Mouse (Mus musculus) gastrocnemius, postnatal 36 days (tissue): Measurements from ENCODE around the gene Fggy. TPM values are rescaled to one million over a fixed set of nuclear protein-coding genes. Genes with fewer than 3 reads are reported as not detected.

ENCODE experiments used
- DNase-seq, 2 experiments: peaks; one replicate each; pipeline ENCODE4 v3.0.0; 2022
- intact Hi-C: fragments of 180-260 bp; cut with DNase I; formaldehyde crosslinking; loops from one replicate; pipeline ENCODE4 v1.15.1; 2025
- total RNA-seq, 2 experiments: library from RNA; stranded (reverse); gene quantifications; 2 replicates each; pipeline ENCODE4 v1.2.3; 2021

Gene Fggy
- total RNA-seq, 2 experiments from 2014 or later = 7.6 to 8.2 TPM

GRCm38 (mm10) chr4:95653296-95653912, 96.1 kb downstream of the Fggy start:
- DNase-seq = no peak
- intact Hi-C loops = no loop called here

GRCm38 (mm10) chr4:95653913-95654301, 96.6 kb downstream of the Fggy start:
- intact Hi-C loops = no loop called here
- DNase-seq = no peak

DNA sequence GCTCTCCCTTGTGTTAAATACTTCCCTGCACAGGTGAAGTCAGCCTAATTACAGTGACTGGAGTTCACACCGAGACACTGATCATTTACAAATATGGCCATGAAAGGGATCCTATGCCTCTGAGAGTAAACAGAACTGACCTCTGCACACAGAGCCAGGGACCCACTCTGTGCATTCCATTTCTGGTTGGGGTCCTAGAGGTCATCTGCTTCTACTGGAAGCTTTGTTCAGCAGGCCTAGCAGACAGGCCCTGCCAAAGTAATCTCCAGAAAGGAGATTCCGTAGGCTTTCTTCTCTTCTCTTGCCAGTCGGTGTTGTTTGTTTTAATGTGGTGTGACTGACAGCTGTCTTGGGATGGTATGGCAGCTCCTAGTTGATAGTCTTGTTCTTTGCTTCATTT, 101.7 kb downstream of the Fggy start:
- DNase-seq = no peak
- intact Hi-C loops = no loop called here

GRCm38 (mm10) chr4:95663596-95663995, 106.3 kb downstream of the Fggy start:
- intact Hi-C loops = no loop called here
- DNase-seq = no peak

- intact Hi-C loops = no loop called here
Measured at GRCm38 (mm10) chr4:95664327-95664726, 107.0 kb downstream of the Fggy start.

GRCm38 (mm10) chr4:95666284-95666889, 109.1 kb downstream of the Fggy start:
- DNase-seq = no peak
- intact Hi-C loops = no loop called here

More at GRCm38 (mm10) chr4:95664327-95664726, 107.0 kb downstream of the Fggy start:
- DNase-seq = no peak

DNA sequence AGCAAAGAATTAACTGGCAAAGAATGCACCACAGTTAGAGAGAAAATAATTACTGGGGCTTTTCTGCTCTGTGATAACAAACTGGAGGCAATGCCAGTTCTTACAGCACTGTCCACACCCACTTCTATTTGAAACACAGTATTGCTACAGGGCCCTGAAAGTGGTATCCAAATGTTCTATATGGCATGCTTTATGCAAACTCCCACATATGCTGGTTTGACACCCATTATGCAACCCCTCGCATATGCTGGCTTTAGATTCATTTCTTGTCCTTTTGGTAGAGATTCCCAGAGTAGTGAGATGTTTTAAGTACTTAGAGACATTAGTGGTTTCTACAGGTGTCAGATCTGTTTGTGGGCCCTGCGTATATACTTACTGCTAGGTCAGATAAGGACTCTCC, 109.6 kb downstream of the Fggy start:
- no peak for DNase-seq
- intact Hi-C loops = no loop called here

DNA sequence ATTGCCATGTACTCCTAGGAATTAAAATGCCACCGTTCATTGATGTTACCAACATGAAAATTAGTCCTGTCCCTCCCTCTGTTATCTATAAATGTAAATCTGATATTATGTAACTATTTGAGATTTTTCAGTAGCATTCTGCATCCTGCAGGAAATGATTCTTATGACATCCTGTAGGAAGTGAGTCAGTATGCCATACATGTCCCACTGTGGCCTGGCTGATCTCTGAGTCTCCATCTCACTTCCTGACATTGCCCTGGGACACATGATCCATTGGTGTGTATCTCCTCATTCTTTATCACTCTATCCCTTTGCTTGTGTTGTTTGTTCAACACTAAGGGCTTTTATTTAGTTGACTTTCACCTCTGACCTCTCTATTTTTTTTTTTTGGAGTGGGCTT, 110.3 kb downstream of the Fggy start:
- intact Hi-C loops = no loop called here
- no peak for DNase-seq

GRCm38 (mm10) chr4:95668543-95668942, 111.2 kb downstream of the Fggy start:
- intact Hi-C loops = no loop called here
- DNase-seq = no peak

GRCm38 (mm10) chr4:95669336-95669735, 112.0 kb downstream of the Fggy start:
- DNase-seq = no peak
- intact Hi-C loops = no loop called here

GRCm38 (mm10) chr4:95670559-95670958, 113.3 kb downstream of the Fggy start:
- intact Hi-C loops = no loop called here
- DNase-seq = no peak

DNA sequence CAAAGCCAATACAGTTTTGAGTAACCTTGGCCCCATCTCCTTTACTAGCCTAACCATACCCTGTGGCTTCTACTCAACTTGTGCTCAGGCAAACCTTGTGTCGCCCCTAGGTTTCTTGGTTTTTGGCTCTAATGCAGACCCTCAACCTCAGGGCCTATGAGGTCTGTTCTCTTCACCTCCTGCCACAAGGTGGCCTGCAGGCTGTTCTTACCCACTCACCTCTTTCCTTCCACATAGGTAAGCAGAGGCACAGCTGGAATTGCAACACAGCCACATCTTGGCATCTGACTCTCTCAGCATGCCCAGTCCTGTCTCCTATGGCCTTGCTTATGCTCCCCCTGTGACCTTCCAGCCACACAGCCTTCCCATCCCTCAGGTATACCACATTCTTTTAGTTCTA, 114.7 kb downstream of the Fggy start:
- intact Hi-C loops = no loop called here
- no peak for DNase-seq

GRCm38 (mm10) chr4:95676390-95676789, 119.1 kb downstream of the Fggy start:
- intact Hi-C loops = no loop called here
- no peak for DNase-seq

- intact Hi-C loops = no loop called here
- DNase-seq = no peak
Measured at GRCm38 (mm10) chr4:95680756-95681449, 123.6 kb downstream of the Fggy start.

GRCm38 (mm10) chr4:95684522-95685080, 127.3 kb downstream of the Fggy start:
- intact Hi-C loops = no loop called here
- DNase-seq = no peak

DNA sequence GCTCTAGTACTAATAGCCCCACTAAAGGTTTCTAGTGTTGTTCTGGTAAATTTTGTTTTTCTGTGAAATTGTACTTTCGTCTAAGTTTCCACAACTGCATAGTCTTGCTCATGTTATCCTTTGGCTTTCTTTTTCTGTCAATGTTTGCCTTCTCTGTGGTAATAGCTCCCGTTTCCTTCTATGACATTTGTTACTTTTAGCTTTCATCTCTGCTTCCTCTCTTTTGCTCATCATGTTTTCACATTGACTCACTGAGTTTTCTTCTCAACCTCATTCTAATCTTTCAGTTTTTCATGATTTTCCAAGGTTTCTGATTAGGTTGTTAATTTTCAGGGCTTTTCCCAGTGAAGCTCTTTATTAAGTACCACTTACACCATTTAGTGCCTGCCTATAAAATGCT, 129.5 kb downstream of the Fggy start:
- no peak for DNase-seq
- intact Hi-C loops = no loop called here

- intact Hi-C loops = no loop called here
- no peak for DNase-seq
Measured at GRCm38 (mm10) chr4:95687350-95687749, 130.0 kb downstream of the Fggy start.

GRCm38 (mm10) chr4:95688159-95688558, 130.9 kb downstream of the Fggy start:
- DNase-seq = no peak
- intact Hi-C loops = no loop called here

- intact Hi-C loops = no loop called here
- no peak for DNase-seq
Measured at GRCm38 (mm10) chr4:95700366-95700765, 143.1 kb downstream of the Fggy start.

- no peak for DNase-seq
- intact Hi-C loops = no loop called here
Measured at GRCm38 (mm10) chr4:95707941-95708897, 150.9 kb downstream of the Fggy start.

DNA sequence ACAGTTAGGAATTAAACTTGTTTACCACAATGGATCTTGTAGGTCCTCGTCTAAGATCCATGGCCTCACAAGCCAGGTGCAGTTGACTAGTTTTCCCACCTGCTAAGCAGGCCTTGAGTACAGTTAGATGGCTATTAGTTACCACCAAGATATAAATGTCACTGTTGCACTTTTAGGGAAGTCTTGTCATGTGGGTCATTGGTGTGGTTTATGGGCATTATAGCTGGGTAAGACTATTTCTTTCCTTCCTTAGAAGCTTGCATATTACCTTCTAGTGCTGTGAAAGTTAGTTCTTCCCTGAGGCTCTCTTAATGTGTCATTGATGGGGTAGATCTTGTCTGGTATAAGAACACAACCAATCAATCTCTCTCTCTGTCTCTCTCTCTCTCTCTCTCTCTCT, 152.4 kb downstream of the Fggy start:
- DNase-seq = no peak
- intact Hi-C loops = no loop called here
